Mouse (Mus musculus) kidney, adult 18-20 months (tissue): ENCODE data around the gene Gpr26.

Experiments used
- DNase-seq: peaks from one replicate; pipeline ENCODE4 v3.0.0; 2021

Gene Gpr26

GRCm38 (mm10) chr7:132026671-132027070 lies 60.4 kb downstream of the Gpr26 start:
- DNase-seq = no peak

- DNase-seq = no peak
These were observed 65.8 kb downstream of the Gpr26 start for GRCm38 (mm10) chr7:132031940-132032531.
